Mouse (Mus musculus) limb, embryonic 12.5 days (tissue): Measurements from ENCODE around the gene Cenpc1. TPM values are rescaled to one million over a fixed set of nuclear protein-coding genes. Genes with fewer than 3 reads are reported as not detected.
A peak's percentile ranks its signal among the peaks of the same experiment; 100 is the strongest.

Source experiments
- ATAC-seq: fragments of 200-750 bp; cut with Nextera tagmentation; 2 replicates; pipeline ENCODE4 v1.8.0; 2017; ENCODE audit warnings: low read depth, moderate TSS enrichment; ENCODE audit not compliant: insufficient number of reproducible peaks, insufficient read depth, low FRiP score, low TSS enrichment
- H3K27ac ChIP-seq: fragments of 300-500 bp; sonication (generic); 2 replicates; pipeline ENCODE4 v1.5.1; 2016; ENCODE audit warnings: mild to moderate bottlenecking, moderate library complexity
- H3K27me3 ChIP-seq: fragments of 300-500 bp; sonication (generic); 2 replicates; pipeline ENCODE4 v1.6.1; 2016; ENCODE audit warnings: mild to moderate bottlenecking, moderate library complexity
- H3K36me3 ChIP-seq: fragments of 300-500 bp; sonication (generic); 2 replicates; pipeline ENCODE4 v1.6.1; 2016; ENCODE audit warnings: mild to moderate bottlenecking, moderate library complexity
- H3K4me1 ChIP-seq: fragments of 300-500 bp; sonication (generic); replicated peaks from 2 replicates; pipeline ENCODE4 v1.6.1; 2016
- H3K4me2 ChIP-seq: fragments of 300-500 bp; sonication (generic); 2 replicates; pipeline ENCODE4 v1.6.1; 2016; ENCODE audit warnings: mild to moderate bottlenecking, moderate library complexity
- H3K4me3 ChIP-seq: fragments of 300-500 bp; sonication (generic); replicated peaks from 2 replicates; pipeline ENCODE4 v1.5.1; 2016; ENCODE audit warnings: mild to moderate bottlenecking
- H3K9ac ChIP-seq: fragments of 300-500 bp; sonication (generic); replicated peaks from 2 replicates; pipeline ENCODE4 v1.6.1; 2016; ENCODE audit warnings: mild to moderate bottlenecking, moderate library complexity
- H3K9me3 ChIP-seq: fragments of 300-500 bp; sonication (generic); 2 replicates; pipeline ENCODE4 v1.6.1; 2016; ENCODE audit warnings: mild to moderate bottlenecking, moderate library complexity
- WGBS: fragments of 180-500 bp; shearing (Covaris S2); methylation state at CpG from one replicate; pipeline ENCODE4 v1.1.7; 2016; 5-methylcytosine and 5-hydroxymethylcytosine counted together
- polyA plus RNA-seq: library from polyadenylated mRNA; unstranded; fragments of >200 nt; fragmentation: Nextera tagmentation; extraction: Ambion mirVana; gene quantifications from 2 replicates; pipeline ENCODE4 v1.2.1, GENCODE M21; 2016

Gene Cenpc1
- polyA plus RNA-seq = 41.4 and 44.0 TPM in 2 replicates

GRCm38 (mm10) chr5:86065101-86065875 lies at the start of gene Cenpc1:
Gene Cenpc1 (minus strand): TSS chr5:86065583.
- WGBS = under 1% methylated on average over 60 of the region's 60 CpGs

GRCm38 (mm10) chr5:86113997-86114396 lies 48.6 kb upstream of the Cenpc1 start:
- 87% methylated on average over 1 of the region's 1 CpGs for WGBS
- Histone ChIP-seq H3K36me3 (peaks cover 30% of the 10 kb centered on the region), H3K27ac (no peak overlapping the region), H3K4me3 (no peak overlapping the region), H3K4me2 (no peak overlapping the region), H3K9me3 (no peaks in the 10 kb centered on the region), H3K4me1 (no peaks in the 10 kb centered on the region), H3K27me3 (no peaks in the 10 kb centered on the region), H3K9ac (no peak overlapping the region)
- ATAC-seq = no peak

More at GRCm38 (mm10) chr5:86065101-86065875, at the start of gene Cenpc1:
- H3K36me3 ChIP-seq = no peaks in the 10 kb centered on the region
- H3K4me3 ChIP-seq = peak within 1 kb of the TSS; percentile 65
- peak within 1 kb of the TSS; percentile 61 for H3K4me2 ChIP-seq
- peak within 1 kb of the TSS; percentile 92 for H3K27ac ChIP-seq
- no peaks in the 10 kb centered on the region for H3K9me3 ChIP-seq
- peaks cover 17% of the 10 kb centered on the region; the same call in 1 of the 2 replicates for H3K4me1 ChIP-seq
- peak within 1 kb of the TSS; percentile 72 for H3K9ac ChIP-seq
- no peaks in the 10 kb centered on the region for H3K27me3 ChIP-seq
- peak; percentile 95 for ATAC-seq

GRCm38 (mm10) chr5:86113037-86113436 lies 47.7 kb upstream of the Cenpc1 start:
- H3K4me3 ChIP-seq = no peak overlapping the region
- H3K4me2 ChIP-seq = no peak overlapping the region
- H3K9me3 ChIP-seq = no peaks in the 10 kb centered on the region
- no peaks in the 10 kb centered on the region for H3K27me3 ChIP-seq
- no peak for ATAC-seq
- H3K9ac ChIP-seq = no peak overlapping the region
- WGBS = 98% methylated on average over 2 of the region's 2 CpGs
- H3K27ac ChIP-seq = no peak overlapping the region
- H3K4me1 ChIP-seq = no peaks in the 10 kb centered on the region
- H3K36me3 ChIP-seq = peaks cover 24% of the 10 kb centered on the region

- Histone ChIP-seq H3K4me3 (no peak overlapping the region), H3K4me2 (no peak overlapping the region), H3K9me3 (no peaks in the 10 kb centered on the region), H3K4me1 (no peaks in the 10 kb centered on the region), H3K27me3 (no peaks in the 10 kb centered on the region), H3K9ac (no peak overlapping the region), H3K36me3 (peaks cover 28% of the 10 kb centered on the region), H3K27ac (no peak overlapping the region)
- no peak for ATAC-seq
- 98% methylated on average over 1 of the region's 1 CpGs for WGBS
These were observed 45.7 kb upstream of the Cenpc1 start for GRCm38 (mm10) chr5:86111074-86111473.

- Histone ChIP-seq H3K36me3 (peaks cover 10% of the 10 kb centered on the region), H3K9ac (no peak overlapping the region), H3K4me2 (no peak overlapping the region), H3K27me3 (no peaks in the 10 kb centered on the region), H3K27ac (no peak overlapping the region), H3K4me1 (no peaks in the 10 kb centered on the region), H3K9me3 (no peaks in the 10 kb centered on the region), H3K4me3 (no peak overlapping the region)
- 75% methylated on average over 2 of the region's 2 CpGs for WGBS
- no peak for ATAC-seq
These were observed 41.2 kb upstream of the Cenpc1 start for GRCm38 (mm10) chr5:86106610-86107009.

- no peak overlapping the region for H3K27ac ChIP-seq
- H3K4me2 ChIP-seq = no peak overlapping the region
- H3K4me1 ChIP-seq = no peaks in the 10 kb centered on the region
- H3K4me3 ChIP-seq = no peak overlapping the region
- peaks cover 3% of the 10 kb centered on the region; the same call in 1 of the 2 replicates for H3K36me3 ChIP-seq
- H3K9me3 ChIP-seq = no peaks in the 10 kb centered on the region
- WGBS = 86% methylated on average over 2 of the region's 2 CpGs
- H3K9ac ChIP-seq = no peak overlapping the region
- no peaks in the 10 kb centered on the region for H3K27me3 ChIP-seq
- no peak for ATAC-seq
These were observed 36.8 kb upstream of the Cenpc1 start for GRCm38 (mm10) chr5:86102176-86102575.

GRCm38 (mm10) chr5:86100621-86101020 lies 35.2 kb upstream of the Cenpc1 start:
- 83% methylated on average over 3 of the region's 3 CpGs for WGBS
- no peaks in the 10 kb centered on the region for H3K9me3 ChIP-seq
- H3K36me3 ChIP-seq = no peaks in the 10 kb centered on the region
- no peak overlapping the region for H3K4me2 ChIP-seq
- no peaks in the 10 kb centered on the region for H3K4me1 ChIP-seq
- H3K9ac ChIP-seq = no peak overlapping the region
- H3K4me3 ChIP-seq = no peak overlapping the region
- H3K27me3 ChIP-seq = no peaks in the 10 kb centered on the region
- no peak for ATAC-seq
- no peak overlapping the region for H3K27ac ChIP-seq

GRCm38 (mm10) chr5:86098988-86099387 lies 33.6 kb upstream of the Cenpc1 start:
- H3K4me3 ChIP-seq = no peak overlapping the region
- H3K9me3 ChIP-seq = no peaks in the 10 kb centered on the region
- H3K27ac ChIP-seq = no peak overlapping the region
- WGBS = 88% methylated on average over 3 of the region's 3 CpGs
- no peaks in the 10 kb centered on the region for H3K4me1 ChIP-seq
- H3K4me2 ChIP-seq = no peak overlapping the region
- ATAC-seq = no peak
- H3K27me3 ChIP-seq = no peaks in the 10 kb centered on the region
- no peak overlapping the region for H3K9ac ChIP-seq
- H3K36me3 ChIP-seq = no peaks in the 10 kb centered on the region

GRCm38 (mm10) chr5:86094754-86095153 lies 29.4 kb upstream of the Cenpc1 start:
- Histone ChIP-seq H3K4me3 (no peak overlapping the region), H3K36me3 (no peaks in the 10 kb centered on the region), H3K27me3 (no peaks in the 10 kb centered on the region), H3K27ac (no peak overlapping the region), H3K9ac (no peak overlapping the region), H3K4me2 (no peak overlapping the region), H3K9me3 (no peaks in the 10 kb centered on the region), H3K4me1 (no peaks in the 10 kb centered on the region)
- 84% methylated on average over 9 of the region's 9 CpGs for WGBS
- ATAC-seq = no peak

- no peaks in the 10 kb centered on the region for H3K9me3 ChIP-seq
- 77% methylated on average over 6 of the region's 6 CpGs for WGBS
- no peak overlapping the region for H3K4me2 ChIP-seq
- H3K9ac ChIP-seq = no peak overlapping the region
- no peak overlapping the region for H3K27ac ChIP-seq
- no peaks in the 10 kb centered on the region for H3K36me3 ChIP-seq
- no peaks in the 10 kb centered on the region for H3K4me1 ChIP-seq
- ATAC-seq = no peak
- no peak overlapping the region for H3K4me3 ChIP-seq
- no peaks in the 10 kb centered on the region for H3K27me3 ChIP-seq
These were observed 21.4 kb upstream of the Cenpc1 start for GRCm38 (mm10) chr5:86086751-86087150.

GRCm38 (mm10) chr5:86084979-86085378 lies 19.6 kb upstream of the Cenpc1 start:
- WGBS = 81% methylated on average over 7 of the region's 7 CpGs
- ATAC-seq = no peak
- no peaks in the 10 kb centered on the region for H3K27me3 ChIP-seq

GRCm38 (mm10) chr5:86083987-86084386 lies 18.6 kb upstream of the Cenpc1 start:
- WGBS = 83% methylated on average over 6 of the region's 6 CpGs
- H3K27ac ChIP-seq = no peak overlapping the region
- H3K4me1 ChIP-seq = no peaks in the 10 kb centered on the region
- no peak overlapping the region for H3K4me3 ChIP-seq
- no peaks in the 10 kb centered on the region for H3K9me3 ChIP-seq
- H3K36me3 ChIP-seq = no peaks in the 10 kb centered on the region
- H3K27me3 ChIP-seq = no peaks in the 10 kb centered on the region
- ATAC-seq = no peak
- H3K9ac ChIP-seq = no peak overlapping the region
- no peak overlapping the region for H3K4me2 ChIP-seq

More at GRCm38 (mm10) chr5:86084979-86085378, 19.6 kb upstream of the Cenpc1 start:
- H3K4me3 ChIP-seq = no peak overlapping the region
- H3K9ac ChIP-seq = no peak overlapping the region
- H3K9me3 ChIP-seq = no peaks in the 10 kb centered on the region
- no peaks in the 10 kb centered on the region for H3K4me1 ChIP-seq
- H3K27ac ChIP-seq = no peak overlapping the region
- H3K36me3 ChIP-seq = no peaks in the 10 kb centered on the region
- H3K4me2 ChIP-seq = no peak overlapping the region
